25 mouse cellular contexts compared by ENCODE assay signal in the genomic region with DNA sequence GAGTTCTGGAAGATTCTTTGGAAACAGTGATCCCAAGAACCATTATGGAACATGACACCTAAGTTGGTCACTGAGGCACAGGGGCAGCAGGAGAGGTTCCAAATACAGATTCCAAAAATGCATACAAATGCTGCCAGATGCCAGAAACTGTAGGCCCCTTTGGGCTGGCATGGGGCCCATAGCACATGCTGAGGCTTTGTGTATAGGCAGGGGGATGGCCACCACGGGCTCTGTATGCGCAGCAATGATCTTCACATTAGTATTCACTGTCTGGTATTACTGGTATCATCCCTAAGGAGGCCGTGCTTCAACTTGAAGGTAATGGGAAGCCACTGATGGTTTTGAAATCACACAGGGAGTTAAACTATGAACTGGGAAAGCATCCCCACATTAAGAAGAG.
DNase-seq lines count a peak whose midpoint lies in the region; ATAC-seq and TF ChIP-seq lines count a peak whose summit lies in the region.
"Had no signal": no experiment of that assay in that cellular context is flagged by ENCODE, and none has a peak within 500 bp of the region (broad histone marks: within the 10 kb centered on the region; RNA-seq: fewer than 3 reads in every experiment).

No protein-coding gene starts in this region.

- TF ChIP-seq POLR2A in brain, embryonic 14.5 days (IDR thresholded peaks at IDR 0.05; ENCODE audit: borderline replicate concordance, extremely low read depth, insufficient read depth, insufficient read length, poor library complexity, severe bottlenecking), result no peak

- no peak overlapping the region for H3K4me3 ChIP-seq in embryonic facial prominence, embryonic 14.5 days (ENCODE audit: low read depth, low read length)
- H3K4me3 ChIP-seq in embryonic facial prominence, embryonic 10.5 days, result no peak overlapping the region
- H3K4me3 ChIP-seq in hindbrain, embryonic 14.5 days (replicated peaks; ENCODE audit: low read length), result no peak overlapping the region
- H3K4me3 ChIP-seq in hindbrain, embryonic 10.5 days, result no peak overlapping the region
- H3K4me3 ChIP-seq in midbrain, embryonic 13.5 days (replicated peaks), result no peak overlapping the region
- no peak overlapping the region for H3K4me3 ChIP-seq in midbrain, embryonic 10.5 days
- H3K4me3 ChIP-seq: embryonic facial prominence, embryonic 12.5 days; erythroblast, embryonic 14.5 days; forebrain, embryonic 12.5 days; gastrocnemius, adult 2 months; heart, embryonic 10.5 days; heart, embryonic 13.5 days; hindbrain, embryonic 12.5 days had no signal

- H3K9me3 ChIP-seq in embryonic facial prominence, embryonic 14.5 days (ENCODE audit: control insufficient read depth, low read length), result no peaks in the 10 kb centered on the region
- no peaks in the 10 kb centered on the region for H3K9me3 ChIP-seq in embryonic facial prominence, embryonic 10.5 days
- no peaks in the 10 kb centered on the region for H3K9me3 ChIP-seq in hindbrain, embryonic 14.5 days (ENCODE audit: control insufficient read depth, low read length)
- no peaks in the 10 kb centered on the region for H3K9me3 ChIP-seq in hindbrain, embryonic 10.5 days
- no peaks in the 10 kb centered on the region for H3K9me3 ChIP-seq in midbrain, embryonic 13.5 days
- no peaks in the 10 kb centered on the region for H3K9me3 ChIP-seq in midbrain, embryonic 10.5 days (replicated peaks)
- H3K9me3 ChIP-seq: embryonic facial prominence, embryonic 12.5 days; forebrain, embryonic 12.5 days; heart, embryonic 10.5 days; heart, embryonic 13.5 days; hindbrain, embryonic 12.5 days had no signal

- H3K9ac ChIP-seq in embryonic facial prominence, embryonic 14.5 days (ENCODE audit: low read depth, low read length), result no peak overlapping the region
- no peak overlapping the region for H3K9ac ChIP-seq in hindbrain, embryonic 14.5 days
- H3K9ac ChIP-seq in midbrain, embryonic 13.5 days (replicated peaks), result no peak overlapping the region
- H3K9ac ChIP-seq: embryonic facial prominence, embryonic 12.5 days; forebrain, embryonic 12.5 days; heart, embryonic 13.5 days; hindbrain, embryonic 12.5 days had no signal

- no peaks in the 10 kb centered on the region for H3K4me1 ChIP-seq in embryonic facial prominence, embryonic 14.5 days (ENCODE audit: control insufficient read depth, insufficient read depth, low read length)
- no peaks in the 10 kb centered on the region for H3K4me1 ChIP-seq in embryonic facial prominence, embryonic 10.5 days
- H3K4me1 ChIP-seq in hindbrain, embryonic 14.5 days (replicated peaks; ENCODE audit: control insufficient read depth, insufficient read depth, low read length), result no peaks in the 10 kb centered on the region
- H3K4me1 ChIP-seq in hindbrain, embryonic 10.5 days (replicated peaks), result no peaks in the 10 kb centered on the region
- H3K4me1 ChIP-seq in midbrain, embryonic 13.5 days (replicated peaks), result no peaks in the 10 kb centered on the region
- H3K4me1 ChIP-seq in midbrain, embryonic 10.5 days, result no peaks in the 10 kb centered on the region
- H3K4me1 ChIP-seq: embryonic facial prominence, embryonic 12.5 days; forebrain, embryonic 12.5 days; heart, embryonic 10.5 days; heart, embryonic 13.5 days; hindbrain, embryonic 12.5 days had no signal

- H3K27me3 ChIP-seq in embryonic facial prominence, embryonic 14.5 days (replicated peaks; ENCODE audit: control insufficient read depth, insufficient read depth, low read length), result no peaks in the 10 kb centered on the region
- no peaks in the 10 kb centered on the region for H3K27me3 ChIP-seq in embryonic facial prominence, embryonic 10.5 days (replicated peaks; ENCODE audit: low read depth, poor library complexity, severe bottlenecking)
- no peaks in the 10 kb centered on the region for H3K27me3 ChIP-seq in hindbrain, embryonic 14.5 days (ENCODE audit: control insufficient read depth, insufficient read depth, low read length)
- H3K27me3 ChIP-seq in hindbrain, embryonic 10.5 days (ENCODE audit: insufficient read depth, poor library complexity, severe bottlenecking), result no peaks in the 10 kb centered on the region
- no peaks in the 10 kb centered on the region for H3K27me3 ChIP-seq in midbrain, embryonic 13.5 days
- H3K27me3 ChIP-seq in midbrain, embryonic 10.5 days (ENCODE audit: low read depth, poor library complexity, severe bottlenecking), result no peaks in the 10 kb centered on the region
- H3K27me3 ChIP-seq: embryonic facial prominence, embryonic 12.5 days; forebrain, embryonic 12.5 days; heart, embryonic 13.5 days; hindbrain, embryonic 12.5 days had no signal

- peak; percentile 13 for DNase-seq in embryonic facial prominence, embryonic 14.5 days (ENCODE audit: low spot score)
- no peak for DNase-seq in embryonic facial prominence, embryonic 10.5 days (ENCODE audit: low spot score)
- no peak for DNase-seq in hindbrain, embryonic 14.5 days (ENCODE audit: low spot score)
- DNase-seq in hindbrain, embryonic 10.5 days (ENCODE audit: low spot score), result no peak
- no peak for DNase-seq in midbrain, embryonic 10.5 days (ENCODE audit: low spot score)
- peak; percentile 44 for DNase-seq in brain, embryonic 14.5 days (ENCODE audit: low read depth)
- DNase-seq: adrenal gland, adult 8-10 months; adrenal gland, postnatal 25 days; cerebellum, adult 18-20 months; cerebellum, adult 9-10 months; cerebellum, postnatal 14 days; gastrocnemius, adult 2 months; gastrocnemius, postnatal 14 days; heart, adult 18-20 months; heart, postnatal 14 days; heart, postnatal 4 days had no signal

- 83% methylated on average over 3 of the region's 3 CpGs for WGBS in embryonic facial prominence, embryonic 14.5 days
- WGBS in embryonic facial prominence, embryonic 10.5 days, result 89% methylated on average over 3 of the region's 3 CpGs
- WGBS in hindbrain, embryonic 14.5 days, result 72% methylated on average over 3 of the region's 3 CpGs
- 94% methylated on average over 3 of the region's 3 CpGs for WGBS in hindbrain, embryonic 10.5 days
- WGBS in midbrain, embryonic 13.5 days, result 74% methylated on average over 3 of the region's 3 CpGs
- 94% methylated on average over 3 of the region's 3 CpGs for WGBS in midbrain, embryonic 10.5 days

- no peak overlapping the region for H3K4me2 ChIP-seq in embryonic facial prominence, embryonic 14.5 days (ENCODE audit: low read depth, low read length)
- no peak overlapping the region for H3K4me2 ChIP-seq in hindbrain, embryonic 14.5 days (replicated peaks)
- H3K4me2 ChIP-seq in midbrain, embryonic 13.5 days (replicated peaks), result no peak overlapping the region
- H3K4me2 ChIP-seq: embryonic facial prominence, embryonic 12.5 days; forebrain, embryonic 12.5 days; heart, embryonic 13.5 days; hindbrain, embryonic 12.5 days had no signal

- no peak overlapping the region for H3K27ac ChIP-seq in embryonic facial prominence, embryonic 14.5 days (replicated peaks; ENCODE audit: low read depth, low read length)
- H3K27ac ChIP-seq in embryonic facial prominence, embryonic 10.5 days (replicated peaks), result no peak overlapping the region
- H3K27ac ChIP-seq in hindbrain, embryonic 14.5 days, result no peak overlapping the region
- no peak overlapping the region for H3K27ac ChIP-seq in hindbrain, embryonic 10.5 days
- H3K27ac ChIP-seq in midbrain, embryonic 13.5 days, result no peak overlapping the region
- H3K27ac ChIP-seq in midbrain, embryonic 10.5 days (replicated peaks), result no peak overlapping the region
- H3K27ac ChIP-seq: embryonic facial prominence, embryonic 12.5 days; forebrain, embryonic 12.5 days; gastrocnemius, adult 2 months; heart, embryonic 10.5 days; heart, embryonic 13.5 days; hindbrain, embryonic 12.5 days had no signal

- no peaks in the 10 kb centered on the region for H3K36me3 ChIP-seq in embryonic facial prominence, embryonic 14.5 days (ENCODE audit: control insufficient read depth, insufficient read depth, low read length)
- H3K36me3 ChIP-seq in embryonic facial prominence, embryonic 10.5 days (replicated peaks), result no peaks in the 10 kb centered on the region
- peaks cover 55% of the 10 kb centered on the region for H3K36me3 ChIP-seq in hindbrain, embryonic 14.5 days (replicated peaks; ENCODE audit: control insufficient read depth, insufficient read depth)
- peaks cover 51% of the 10 kb centered on the region for H3K36me3 ChIP-seq in hindbrain, embryonic 10.5 days
- peaks cover 37% of the 10 kb centered on the region for H3K36me3 ChIP-seq in midbrain, embryonic 13.5 days
- peaks cover 35% of the 10 kb centered on the region for H3K36me3 ChIP-seq in midbrain, embryonic 10.5 days
- H3K36me3 ChIP-seq: embryonic facial prominence, embryonic 12.5 days; heart, embryonic 10.5 days; heart, embryonic 13.5 days had no signal

- no peak for ATAC-seq in embryonic facial prominence, embryonic 14.5 days (ENCODE audit: low read depth)
- ATAC-seq in hindbrain, embryonic 14.5 days (ENCODE audit: low FRiP score), result peak; percentile 61; the same call in 1 of the 2 replicates
- ATAC-seq in midbrain, embryonic 13.5 days, result 0 out of 2 replicates have a peak, but pooled peaks have one; percentile 48
- ATAC-seq: activated CD4-positive, CD25-positive, alpha-beta regulatory T cell, adult 4 months; forebrain, embryonic 16.5 days had no signal

- no peak for TF ChIP-seq CTCF in brain, embryonic 14.5 days (IDR thresholded peaks at IDR 0.05; ENCODE audit: borderline replicate concordance, extremely low read depth, insufficient read depth, insufficient read length)

Comparison
In these comparisons a context has a peak if more than half of its experiments do, and no peak if none do; other contexts are left out.
1. DNase-seq: peak in embryonic facial prominence, embryonic 14.5 days (single experiment) and brain, embryonic 14.5 days (single experiment); none in embryonic facial prominence, embryonic 10.5 days (single experiment), hindbrain, embryonic 14.5 days (single experiment), hindbrain, embryonic 10.5 days (single experiment) and midbrain, embryonic 10.5 days (single experiment).